Mouse (Mus musculus): ENCODE data around the gene Sphkap. TPM values are rescaled to one million over a fixed set of nuclear protein-coding genes. Genes with fewer than 3 reads are reported as not detected.

The Sphkap gene
- polyA plus RNA-seq, 1 experiment, result not detected

- Histone ChIP-seq H3K79me3 (ENCODE audit: low read depth) (no peaks in the 10 kb centered on the region), H3K79me2 (ENCODE audit: control insufficient read depth, insufficient read depth) (no peaks in the 10 kb centered on the region), H3ac (ENCODE audit: control insufficient read depth, insufficient read length, low read depth) (no peak overlapping the region), H3K4me3 (ENCODE audit: insufficient read depth, poor library complexity, severe bottlenecking) (no peak overlapping the region), H3K27me3 (ENCODE audit: control insufficient read depth, insufficient read depth, insufficient read length) (no peaks in the 10 kb centered on the region), H3K36me3 (ENCODE audit: control insufficient read depth, insufficient read depth) (no peaks in the 10 kb centered on the region)
- no peak for TF ChIP-seq MAX (IDR thresholded peaks at IDR 0.05)
- no peak for TF ChIP-seq USF1 (IDR thresholded peaks at IDR 0.05; ENCODE audit: low read depth)
- no peak for TF ChIP-seq FOSL1 (IDR thresholded peaks at IDR 0.05; ENCODE audit: insufficient read depth, low read length, poor library complexity, severe bottlenecking)
- TF ChIP-seq CTCF (IDR thresholded peaks at IDR 0.05; ENCODE audit: control insufficient read depth, insufficient read depth, insufficient read length), result no peak
- TF ChIP-seq CEBPB (IDR thresholded peaks at IDR 0.05; ENCODE audit: low read depth), result no peak
- TF ChIP-seq MYOG (IDR thresholded peaks at IDR 0.05; ENCODE audit: control insufficient read depth, extremely low read depth, insufficient read length), result no peak
- TF ChIP-seq MYOD1 (IDR thresholded peaks at IDR 0.05; ENCODE audit: control insufficient read depth, insufficient read length, low read depth), result no peak
Observed at GRCm38 (mm10) chr1:83285866-83286265, 122.1 kb downstream of the Sphkap start.

- no peaks in the 10 kb centered on the region for H3K79me3 ChIP-seq (ENCODE audit: low read depth)
- no peaks in the 10 kb centered on the region for H3K79me2 ChIP-seq (ENCODE audit: control insufficient read depth, insufficient read depth)
- H3K36me3 ChIP-seq (ENCODE audit: control insufficient read depth, insufficient read depth), result no peaks in the 10 kb centered on the region
- no peak overlapping the region for H3K4me3 ChIP-seq (ENCODE audit: insufficient read depth, poor library complexity, severe bottlenecking)
- no peak for TF ChIP-seq CEBPB (IDR thresholded peaks at IDR 0.05; ENCODE audit: low read depth)
- TF ChIP-seq MYOD1 (IDR thresholded peaks at IDR 0.05; ENCODE audit: control insufficient read depth, insufficient read length, low read depth), result no peak
- no peak for TF ChIP-seq MYOG (IDR thresholded peaks at IDR 0.05; ENCODE audit: control insufficient read depth, extremely low read depth, insufficient read length)
- no peak for TF ChIP-seq CTCF (IDR thresholded peaks at IDR 0.05; ENCODE audit: control insufficient read depth, insufficient read depth, insufficient read length)
- TF ChIP-seq USF1 (IDR thresholded peaks at IDR 0.05; ENCODE audit: low read depth), result no peak
- TF ChIP-seq MAX (IDR thresholded peaks at IDR 0.05), result no peak
- no peak for TF ChIP-seq FOSL1 (IDR thresholded peaks at IDR 0.05; ENCODE audit: insufficient read depth, low read length, poor library complexity, severe bottlenecking)
- H3ac ChIP-seq (ENCODE audit: control insufficient read depth, insufficient read length, low read depth), result no peak overlapping the region
- H3K27me3 ChIP-seq (ENCODE audit: control insufficient read depth, insufficient read depth, insufficient read length), result no peaks in the 10 kb centered on the region
Observed at GRCm38 (mm10) chr1:83277044-83277443, 131.0 kb downstream of the Sphkap start.

GRCm38 (mm10) chr1:83276637-83277036 lies 131.4 kb downstream of the Sphkap start:
- H3K79me3 ChIP-seq (ENCODE audit: low read depth), result no peaks in the 10 kb centered on the region
- no peaks in the 10 kb centered on the region for H3K36me3 ChIP-seq (ENCODE audit: control insufficient read depth, insufficient read depth)
- no peak overlapping the region for H3ac ChIP-seq (ENCODE audit: control insufficient read depth, insufficient read length, low read depth)
- H3K27me3 ChIP-seq (ENCODE audit: control insufficient read depth, insufficient read depth, insufficient read length), result no peaks in the 10 kb centered on the region
- no peaks in the 10 kb centered on the region for H3K79me2 ChIP-seq (ENCODE audit: control insufficient read depth, insufficient read depth)
- no peak overlapping the region for H3K4me3 ChIP-seq (ENCODE audit: insufficient read depth, poor library complexity, severe bottlenecking)
- TF ChIP-seq CEBPB (IDR thresholded peaks at IDR 0.05; ENCODE audit: low read depth) (no peak), CTCF (IDR thresholded peaks at IDR 0.05; ENCODE audit: control insufficient read depth, insufficient read depth, insufficient read length) (no peak), MYOD1 (IDR thresholded peaks at IDR 0.05; ENCODE audit: control insufficient read depth, insufficient read length, low read depth) (no peak)

- H3K36me3 ChIP-seq (ENCODE audit: control insufficient read depth, insufficient read depth), result no peaks in the 10 kb centered on the region
- H3K4me3 ChIP-seq (ENCODE audit: insufficient read depth, poor library complexity, severe bottlenecking), result no peak overlapping the region
- no peak for TF ChIP-seq CEBPB (IDR thresholded peaks at IDR 0.05; ENCODE audit: low read depth)
- no peaks in the 10 kb centered on the region for H3K79me3 ChIP-seq (ENCODE audit: low read depth)
- no peak overlapping the region for H3ac ChIP-seq (ENCODE audit: control insufficient read depth, insufficient read length, low read depth)
- no peaks in the 10 kb centered on the region for H3K27me3 ChIP-seq (ENCODE audit: control insufficient read depth, insufficient read depth, insufficient read length)
- H3K79me2 ChIP-seq (ENCODE audit: control insufficient read depth, insufficient read depth), result no peaks in the 10 kb centered on the region
Observed at GRCm38 (mm10) chr1:83251746-83252145, 156.3 kb downstream of the Sphkap start.

GRCm38 (mm10) chr1:83248235-83248746 lies 159.7 kb downstream of the Sphkap start:
- H3K79me2 ChIP-seq (ENCODE audit: control insufficient read depth, insufficient read depth), result no peaks in the 10 kb centered on the region
- H3K79me3 ChIP-seq (ENCODE audit: low read depth), result no peaks in the 10 kb centered on the region
- no peak overlapping the region for H3ac ChIP-seq (ENCODE audit: control insufficient read depth, insufficient read length, low read depth)
- H3K36me3 ChIP-seq (ENCODE audit: control insufficient read depth, insufficient read depth), result no peaks in the 10 kb centered on the region
- H3K4me3 ChIP-seq (ENCODE audit: insufficient read depth, poor library complexity, severe bottlenecking), result no peak overlapping the region
- H3K27me3 ChIP-seq (ENCODE audit: control insufficient read depth, insufficient read depth, insufficient read length), result no peaks in the 10 kb centered on the region
- TF ChIP-seq FOSL1 (IDR thresholded peaks at IDR 0.05; ENCODE audit: insufficient read depth, low read length, poor library complexity, severe bottlenecking), result no peak

- TF ChIP-seq FOSL1 (IDR thresholded peaks at IDR 0.05; ENCODE audit: insufficient read depth, low read length, poor library complexity, severe bottlenecking), result no peak
- no peak for TF ChIP-seq MYOG (IDR thresholded peaks at IDR 0.05; ENCODE audit: control insufficient read depth, extremely low read depth, insufficient read length)
- TF ChIP-seq USF1 (IDR thresholded peaks at IDR 0.05; ENCODE audit: low read depth), result no peak
- no peak for TF ChIP-seq MYOD1 (IDR thresholded peaks at IDR 0.05; ENCODE audit: control insufficient read depth, insufficient read length, low read depth)
- TF ChIP-seq CTCF (IDR thresholded peaks at IDR 0.05; ENCODE audit: control insufficient read depth, insufficient read depth, insufficient read length), result no peak
- TF ChIP-seq CEBPB (IDR thresholded peaks at IDR 0.05; ENCODE audit: low read depth), result no peak
- TF ChIP-seq MAX (IDR thresholded peaks at IDR 0.05), result no peak
Observed at GRCm38 (mm10) chr1:83227946-83228345, 180.1 kb downstream of the Sphkap start.

More at GRCm38 (mm10) chr1:83227946-83228345, 180.1 kb downstream of the Sphkap start:
- no peaks in the 10 kb centered on the region for H3K79me3 ChIP-seq (ENCODE audit: low read depth)
- H3K27me3 ChIP-seq (ENCODE audit: control insufficient read depth, insufficient read depth, insufficient read length), result no peaks in the 10 kb centered on the region
- no peak overlapping the region for H3ac ChIP-seq (ENCODE audit: control insufficient read depth, insufficient read length, low read depth)
- no peak overlapping the region for H3K4me3 ChIP-seq (ENCODE audit: insufficient read depth, poor library complexity, severe bottlenecking)
- no peaks in the 10 kb centered on the region for H3K79me2 ChIP-seq (ENCODE audit: control insufficient read depth, insufficient read depth)
- H3K36me3 ChIP-seq (ENCODE audit: control insufficient read depth, insufficient read depth), result no peaks in the 10 kb centered on the region
